Mouse (Mus musculus) left cerebral cortex, adult 2 months (tissue): ENCODE data around the gene Sdr39u1. TPM values are rescaled to one million over a fixed set of nuclear protein-coding genes. Genes with fewer than 3 reads are reported as not detected.
A peak's percentile ranks its signal among the peaks of the same experiment; 100 is the strongest.

ENCODE experiments used
- DNase-seq, 2 experiments: peaks; one replicate each; pipeline ENCODE4 v3.0.0; 2021 to 2022; ENCODE audit warnings: low spot score in 2 of 2, mixed read lengths in 1 of 2; ENCODE audit errors: extremely low spot score in 1 of 2
- H3K27ac ChIP-seq: fragments of 200-600 bp; 2 replicates; pipeline ENCODE4 v1.8.1; 2022
- H3K4me3 ChIP-seq: fragments of 200-600 bp; 2 replicates; pipeline ENCODE4 v1.8.1; 2022
- CTCF ChIP-seq: fragments of 200-600 bp; IDR thresholded peaks from 2 replicates; pipeline ENCODE4 v1.8.1; 2022; ENCODE audit warnings: antibody characterized with exemption, mild to moderate bottlenecking, moderate library complexity
- intact Hi-C: fragments of 180-260 bp; cut with DNase I; formaldehyde crosslinking; loops from one replicate; pipeline ENCODE4 v1.15.1; 2025
- total RNA-seq, 2 experiments: library from RNA; stranded (reverse); gene quantifications; 2 replicates each; pipeline ENCODE4 v1.2.3; 2021

The Sdr39u1 gene
- total RNA-seq, 2 experiments from 2014 or later: 91.3 to 96.9 TPM

GRCm38 (mm10) chr14:55869538-55869937 lies 30.6 kb downstream of the Sdr39u1 start:
- TF ChIP-seq CTCF: no peak
- Histone ChIP-seq H3K27ac (no peak overlapping the region), H3K4me3 (no peak overlapping the region)
- intact Hi-C loops: loop anchor here (5.0 kb wide), 1 partner anchor 87 kb away; the partner anchor contains the start of gene Adcy4
- no peak for DNase-seq

GRCm38 (mm10) chr14:55868230-55869026 lies 31.7 kb downstream of the Sdr39u1 start:
- H3K4me3 ChIP-seq: no peak overlapping the region
- intact Hi-C loops: loop anchor here (5.0 kb wide), 1 partner anchor 86 kb away; the partner anchor contains the start of gene Adcy4
- no peak for DNase-seq
- TF ChIP-seq CTCF: no peak
- no peak overlapping the region for H3K27ac ChIP-seq

DNA sequence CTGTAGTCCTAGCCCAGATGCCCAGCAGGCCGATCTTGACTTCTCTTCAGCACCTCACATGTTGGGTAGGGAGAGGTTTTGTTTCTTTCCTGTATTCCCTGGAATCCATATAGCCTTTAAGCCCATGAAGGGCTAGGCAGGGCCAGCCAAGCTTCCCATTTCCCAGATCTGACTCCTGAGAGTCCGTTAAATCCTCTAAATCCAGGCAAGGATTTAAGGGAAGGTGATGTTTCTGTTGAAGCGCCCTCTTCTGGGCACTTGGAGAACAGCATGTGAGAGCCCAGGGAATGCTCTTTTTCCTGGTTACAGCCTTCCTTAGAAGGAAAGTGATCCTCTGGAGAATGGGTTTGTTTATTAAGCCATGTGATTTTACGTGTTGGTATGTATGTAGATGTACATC lies 33.1 kb downstream of the Sdr39u1 start:
- peak; percentile 96 for TF ChIP-seq CTCF
- no peak overlapping the region for H3K27ac ChIP-seq
- no peak overlapping the region for H3K4me3 ChIP-seq
- intact Hi-C loops: loop anchor here (5.0 kb wide), 1 partner anchor 85 kb away; the partner anchor contains the start of gene Adcy4
- peak in 1 of 2 experiments; percentile 65 for DNase-seq

- peak; percentile 100 for TF ChIP-seq CTCF
- no peak overlapping the region for H3K27ac ChIP-seq
- peak; percentile 53 to 73 for DNase-seq
- no peak overlapping the region for H3K4me3 ChIP-seq
- intact Hi-C loops: loop anchor here (1.0 kb wide), 1 partner anchor 41 kb away; no protein-coding TSS in a partner anchor
Observed at GRCm38 (mm10) chr14:55863773-55864172, 36.3 kb downstream of the Sdr39u1 start.

DNA sequence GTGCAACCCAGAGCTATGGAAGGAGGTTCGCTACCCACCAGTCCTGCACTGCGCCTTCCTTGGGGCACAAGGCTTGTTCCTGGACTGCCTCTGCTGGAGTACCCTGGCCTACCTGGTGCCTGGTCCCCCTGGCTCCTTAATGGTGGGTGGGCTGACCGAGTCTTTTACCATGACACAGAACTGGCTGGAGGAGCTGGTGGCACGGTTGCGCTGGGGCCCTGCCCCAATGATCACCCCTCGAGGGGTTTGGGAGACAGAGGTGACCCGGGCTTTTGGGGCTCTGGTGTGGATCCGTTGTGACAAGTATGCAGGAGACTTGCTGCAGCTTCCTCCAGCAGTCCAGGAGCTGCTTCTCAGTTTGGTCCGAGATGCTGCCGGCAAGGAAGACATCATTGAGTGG lies 37.1 kb downstream of the Sdr39u1 start:
- no peak overlapping the region for H3K4me3 ChIP-seq
- no peak overlapping the region for H3K27ac ChIP-seq
- intact Hi-C loops: loop anchor here (1.0 kb wide), 1 partner anchor 41 kb away; no protein-coding TSS in a partner anchor
- no peak for DNase-seq
- no peak for TF ChIP-seq CTCF

GRCm38 (mm10) chr14:55862186-55862585 lies 37.9 kb downstream of the Sdr39u1 start:
- no peak for DNase-seq
- no peak for TF ChIP-seq CTCF
- H3K4me3 ChIP-seq: no peak overlapping the region
- intact Hi-C loops: no loop called here
- no peak overlapping the region for H3K27ac ChIP-seq

DNA sequence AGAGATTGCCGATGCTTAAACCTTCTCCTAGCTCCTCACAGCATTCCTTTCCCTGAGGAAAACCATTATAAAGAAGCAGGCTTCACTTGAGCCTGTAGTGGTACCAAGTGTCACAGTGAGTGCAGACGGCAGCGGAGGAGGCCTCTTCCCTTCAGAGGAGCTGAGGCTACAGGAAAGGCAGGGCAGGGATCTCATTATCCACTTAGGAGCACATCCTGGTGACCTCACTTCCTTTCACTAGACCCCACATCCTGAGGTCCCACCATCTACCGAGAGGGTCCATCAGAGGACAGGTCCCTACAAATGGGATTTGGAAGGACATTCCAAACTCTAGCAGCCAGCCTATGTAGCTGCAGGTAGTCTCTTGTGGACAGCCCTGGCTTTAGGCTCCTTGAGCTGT lies 42.5 kb downstream of the Sdr39u1 start:
- Histone ChIP-seq H3K4me3 (no peak overlapping the region), H3K27ac (no peak overlapping the region)
- no peak for TF ChIP-seq CTCF
- no peak for DNase-seq
- intact Hi-C loops: no loop called here

DNA sequence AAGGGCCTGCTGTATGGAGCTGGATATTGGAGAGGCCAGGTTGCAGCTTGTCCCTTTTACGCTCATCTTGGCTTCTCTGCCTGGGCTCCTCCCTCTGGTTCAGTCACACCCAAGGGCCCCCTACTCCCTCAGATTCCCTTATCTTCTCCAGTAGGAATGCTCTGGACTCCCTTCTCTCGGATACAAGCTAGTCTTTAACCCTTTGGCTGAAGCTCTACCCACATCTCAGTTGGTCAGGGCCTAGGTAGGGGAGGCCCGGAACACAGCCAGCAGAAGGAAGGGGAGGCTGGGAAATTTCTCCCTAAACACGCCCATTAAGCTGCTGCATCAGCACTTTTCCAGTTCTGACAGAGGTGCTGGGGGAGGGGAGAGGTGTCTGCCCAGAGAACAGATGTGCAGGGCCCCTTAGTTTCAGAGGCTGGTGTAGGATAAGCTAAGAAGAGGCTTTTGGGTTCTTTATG lies 45.0 kb downstream of the Sdr39u1 start:
- H3K4me3 ChIP-seq: peak overlapping the region; percentile 61
- TF ChIP-seq CTCF: no peak
- DNase-seq: no peak
- H3K27ac ChIP-seq: peak overlapping the region; percentile 54; the same call in 1 of the 2 replicates
- intact Hi-C loops: no loop called here

- DNase-seq: no peak
- intact Hi-C loops: no loop called here
- H3K27ac ChIP-seq: peak overlapping the region; percentile 54
- no peak for TF ChIP-seq CTCF
- peak overlapping the region; percentile 61 for H3K4me3 ChIP-seq
Observed at GRCm38 (mm10) chr14:55854406-55855100, 45.5 kb downstream of the Sdr39u1 start.

- intact Hi-C loops: no loop called here
Observed at GRCm38 (mm10) chr14:55853621-55854285, 46.3 kb downstream of the Sdr39u1 start, which contains the start of gene Nynrin. TSS of gene Nynrin (plus strand) at chr14:55854010.

GRCm38 (mm10) chr14:55852646-55853551 lies 47.2 kb downstream of the Sdr39u1 start:
- no peak overlapping the region for H3K27ac ChIP-seq
- no peak for DNase-seq
- no peak for TF ChIP-seq CTCF
- H3K4me3 ChIP-seq: no peak overlapping the region
- intact Hi-C loops: no loop called here

More at GRCm38 (mm10) chr14:55853621-55854285, 46.3 kb downstream of the Sdr39u1 start, which contains the start of gene Nynrin:
- Histone ChIP-seq H3K4me3 (peak within 1 kb of the TSS; percentile 61), H3K27ac (peak within 1 kb of the TSS; percentile 54)
- DNase-seq: peak in 1 of 2 experiments; percentile 28
- no peak for TF ChIP-seq CTCF
